Mouse (Mus musculus): ENCODE results near the gene Asap2.
A peak's percentile ranks its signal among the peaks of the same experiment; 100 is the strongest.

Gene Asap2

GRCm38 (mm10) chr12:21167741-21168140, 177.5 kb downstream of the Asap2 start:
- DNase-seq: no peak

- DNase-seq: no peak
Observed at GRCm38 (mm10) chr12:21168149-21168548, 177.9 kb downstream of the Asap2 start.

DNA sequence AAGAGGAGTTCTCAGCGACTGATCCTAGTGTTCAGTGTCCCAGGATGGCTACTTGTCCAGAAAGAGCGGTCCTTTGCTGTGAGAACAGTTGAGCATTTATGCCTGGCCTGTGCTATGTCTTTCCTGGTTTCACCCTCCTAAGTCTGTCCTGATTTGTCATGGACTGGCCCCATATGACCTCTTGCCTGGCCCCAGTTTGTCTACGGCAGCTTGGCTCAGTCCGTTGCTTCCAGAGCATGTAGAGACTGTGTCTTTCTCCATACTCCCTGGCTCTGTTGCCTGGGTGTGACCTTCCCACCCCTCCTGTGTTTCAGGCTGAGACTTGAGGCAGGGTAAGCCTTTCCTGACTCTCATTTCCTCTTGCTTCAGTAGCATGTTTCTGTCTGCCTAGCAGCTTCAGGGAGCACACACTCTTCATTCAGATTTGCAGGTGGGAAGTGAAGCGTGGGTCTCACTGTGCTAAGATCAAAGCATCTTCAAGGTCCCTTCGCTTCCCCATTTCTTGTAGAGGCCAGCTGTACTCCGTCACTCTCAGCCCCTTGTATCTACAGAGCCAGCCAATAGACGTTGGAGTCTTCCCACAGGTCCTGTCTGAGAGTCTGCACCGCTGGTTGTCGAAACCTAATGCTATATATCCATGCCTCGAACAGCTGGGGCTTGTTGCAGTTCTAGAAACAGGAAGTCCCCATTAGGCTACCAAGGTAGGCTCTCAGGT, 181.7 kb downstream of the Asap2 start:
- no peak for DNase-seq

- no peak for DNase-seq
Observed at GRCm38 (mm10) chr12:21173847-21174412, 183.7 kb downstream of the Asap2 start.

GRCm38 (mm10) chr12:21176399-21176798, 186.1 kb downstream of the Asap2 start:
- no peak for DNase-seq

DNA sequence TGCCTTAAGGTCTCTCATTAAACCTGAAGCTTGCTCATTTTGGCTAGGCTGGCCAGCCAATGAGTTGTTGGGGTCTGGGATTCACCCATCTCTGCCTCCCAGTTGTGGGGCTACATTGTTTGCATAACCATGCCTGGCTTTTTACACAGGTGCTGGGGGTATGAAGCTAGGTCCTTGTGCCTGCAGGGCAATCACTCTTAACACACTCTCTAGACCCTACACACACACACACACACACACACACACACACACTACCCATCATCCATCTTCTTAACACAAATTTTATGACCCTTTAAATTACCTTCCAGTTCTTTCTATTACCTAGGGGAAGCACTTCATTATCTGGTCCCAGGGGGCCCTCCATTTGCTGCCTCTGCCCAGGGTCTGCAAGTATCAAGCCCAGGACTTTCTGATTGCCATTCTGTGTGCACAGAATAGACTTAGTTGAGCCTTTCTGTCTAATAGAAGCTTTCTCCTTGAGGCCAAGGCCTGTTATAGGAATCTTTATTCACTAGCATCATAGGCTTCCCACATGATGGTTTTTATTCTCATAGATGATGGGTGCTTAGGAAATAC, 187.0 kb downstream of the Asap2 start:
- DNase-seq: no peak

DNA sequence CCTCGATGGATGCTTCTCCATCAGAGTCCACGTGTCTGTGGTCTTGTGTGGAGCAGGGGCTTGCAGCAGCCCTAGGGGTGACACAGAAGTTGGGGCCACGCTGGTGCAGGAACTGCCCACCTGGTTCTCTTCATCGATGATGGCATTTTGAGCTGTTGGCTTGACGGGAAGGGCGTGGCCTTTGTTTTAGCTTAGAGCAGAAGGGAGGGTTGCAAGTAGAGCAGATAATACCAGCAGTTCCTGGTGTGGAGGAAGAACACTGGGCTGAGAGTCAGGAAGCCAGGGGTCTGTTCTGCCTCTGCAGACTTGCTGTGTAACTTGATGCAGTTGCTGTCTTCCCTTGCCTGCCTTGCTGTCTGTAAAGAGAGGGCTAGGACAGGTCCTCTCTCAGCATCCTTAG, 189.8 kb downstream of the Asap2 start:
- DNase-seq: no peak

- no peak for DNase-seq
Observed at GRCm38 (mm10) chr12:21182786-21183185, 192.5 kb downstream of the Asap2 start.

DNA sequence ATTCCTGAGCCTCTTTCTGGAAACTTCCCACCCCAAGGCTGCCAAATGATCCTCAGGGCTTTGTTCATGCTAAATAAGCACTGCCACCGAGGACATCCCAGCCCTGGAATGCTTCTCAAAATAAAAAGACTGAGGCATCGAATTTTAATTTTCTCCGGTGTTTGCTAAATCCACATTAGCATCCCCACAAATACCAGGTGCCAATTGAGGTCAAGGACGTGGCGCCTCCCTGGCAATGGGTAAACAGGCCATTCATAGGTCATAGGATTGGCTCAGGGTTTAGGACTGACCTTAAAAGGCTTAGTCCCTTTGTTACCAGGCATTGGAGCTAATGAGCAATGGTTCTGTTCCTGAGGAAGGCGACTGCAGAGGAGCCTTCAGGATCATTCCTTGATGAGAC, 193.1 kb downstream of the Asap2 start:
- DNase-seq: peak; percentile 47

- peak; percentile 45 for DNase-seq
Observed at GRCm38 (mm10) chr12:21186145-21186544, 195.9 kb downstream of the Asap2 start.

GRCm38 (mm10) chr12:21188880-21189279, 198.6 kb downstream of the Asap2 start:
- DNase-seq: peak; percentile 62

DNA sequence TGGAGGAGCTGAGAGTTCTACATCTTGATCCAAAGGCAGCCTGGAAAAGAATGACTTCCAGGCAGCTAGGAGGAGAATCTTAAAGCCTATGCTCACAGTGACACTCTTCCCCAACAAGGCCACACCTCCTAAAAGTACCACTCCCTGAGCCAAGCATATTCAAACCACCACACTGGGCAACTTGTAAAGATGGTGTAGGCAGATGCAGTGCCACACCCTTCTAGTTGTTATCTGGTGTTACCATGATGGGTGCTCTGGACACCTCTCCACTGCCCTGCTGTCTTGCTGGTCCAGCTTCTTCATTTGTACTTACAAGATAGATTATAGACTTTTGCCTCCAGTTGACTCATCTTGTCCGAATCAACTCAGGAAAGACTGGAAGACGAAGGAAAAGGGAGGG, 201.3 kb downstream of the Asap2 start:
- DNase-seq: no peak

- DNase-seq: no peak
Observed at GRCm38 (mm10) chr12:21195497-21195896, 205.2 kb downstream of the Asap2 start.

- no peak for DNase-seq
Observed at GRCm38 (mm10) chr12:21196420-21196819, 206.2 kb downstream of the Asap2 start.

GRCm38 (mm10) chr12:21200613-21201012, 210.4 kb downstream of the Asap2 start:
- DNase-seq: no peak

DNA sequence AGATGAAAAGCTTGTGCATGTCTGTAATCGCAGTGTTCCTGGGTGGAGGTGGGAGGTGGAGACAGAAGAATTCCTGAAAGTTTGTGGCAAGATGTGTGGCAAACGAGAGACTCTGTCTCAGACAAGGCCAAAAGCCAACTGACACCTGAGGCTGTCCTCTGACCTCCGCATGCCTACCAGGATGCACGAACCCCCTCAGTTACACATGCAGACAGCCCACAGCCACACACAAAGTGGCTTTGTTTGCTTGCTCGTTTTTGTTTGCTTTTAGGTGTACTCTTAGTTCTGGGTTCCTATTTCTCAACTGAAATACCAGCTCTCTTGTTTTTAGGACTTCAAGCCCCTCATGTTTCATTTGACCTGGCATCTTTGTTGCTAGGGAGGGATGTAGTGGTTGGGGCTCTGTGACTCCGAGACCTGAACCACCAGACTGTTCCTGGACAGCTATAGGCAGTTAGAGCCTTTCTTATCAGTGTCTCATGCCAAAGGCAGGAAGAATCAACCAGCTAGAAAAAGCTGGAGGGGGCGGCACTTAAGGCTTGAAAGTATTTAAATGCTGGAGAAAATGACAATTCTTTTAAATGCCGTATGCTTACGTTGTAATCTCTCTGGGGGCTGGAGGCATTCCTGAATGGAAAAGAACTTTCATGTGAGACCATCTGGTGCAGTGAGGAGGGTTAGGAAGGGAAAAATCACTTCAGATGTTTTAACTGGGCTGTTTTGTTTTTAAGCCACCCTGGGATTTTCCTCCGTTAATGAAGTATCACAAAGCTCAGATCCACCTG, 211.4 kb downstream of the Asap2 start:
- no peak for DNase-seq

GRCm38 (mm10) chr12:21204701-21205312, 214.5 kb downstream of the Asap2 start:
- DNase-seq: no peak

GRCm38 (mm10) chr12:21205799-21206198, 215.5 kb downstream of the Asap2 start:
- DNase-seq: no peak

GRCm38 (mm10) chr12:21207422-21207821, 217.2 kb downstream of the Asap2 start:
- no peak for DNase-seq

DNA sequence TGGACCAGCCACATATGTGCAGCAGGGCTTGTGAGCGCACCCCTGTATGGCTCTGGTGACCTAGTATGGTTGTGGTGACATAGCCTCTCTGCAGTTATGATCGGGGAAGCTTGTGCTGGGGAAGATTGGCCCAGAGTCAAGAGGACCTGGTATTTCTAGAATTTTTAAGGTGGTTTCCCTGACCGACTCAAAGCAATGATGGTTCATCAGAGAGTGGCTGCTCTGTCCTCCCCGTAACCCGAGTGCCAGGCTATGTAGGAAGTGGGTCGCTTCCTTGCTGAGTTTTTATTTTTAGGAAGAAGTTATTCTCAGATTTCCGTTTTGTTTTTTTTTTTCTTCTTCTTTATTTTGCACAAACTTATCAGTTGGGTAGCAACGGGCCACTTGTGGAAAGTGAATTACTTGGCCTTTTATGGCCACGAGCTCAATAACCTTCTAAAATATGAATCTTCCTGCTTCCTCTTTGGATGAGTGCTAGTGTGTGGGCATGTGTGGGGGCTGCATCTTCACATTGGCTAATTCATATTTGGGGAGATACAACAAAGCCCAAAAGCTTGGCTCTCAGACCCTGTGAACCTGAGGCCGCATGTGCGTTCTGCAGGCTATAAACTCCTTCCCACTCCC, 218.0 kb downstream of the Asap2 start:
- DNase-seq: no peak

DNA sequence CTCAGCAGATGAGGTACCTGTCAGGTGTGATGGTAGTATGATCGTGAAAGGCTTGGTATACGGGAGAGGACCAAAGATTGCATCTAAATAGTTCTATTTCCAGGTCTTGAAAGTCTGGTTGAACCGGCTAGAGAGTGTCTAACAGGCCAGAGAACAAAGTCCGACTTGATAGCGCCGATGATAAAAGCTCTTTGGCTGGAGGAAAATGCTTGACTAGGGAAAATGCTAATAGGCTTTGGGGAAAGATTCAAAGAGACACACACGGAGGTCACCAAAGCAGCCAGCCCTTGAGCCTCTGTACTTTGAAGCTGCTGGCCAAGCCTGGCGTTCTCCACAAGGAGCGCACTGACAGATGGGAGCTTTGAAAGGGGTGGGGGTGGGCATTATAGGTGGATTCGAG, 219.0 kb downstream of the Asap2 start:
- DNase-seq: peak; percentile 15

GRCm38 (mm10) chr12:21212876-21213275, 222.6 kb downstream of the Asap2 start:
- DNase-seq: no peak
